Mouse (Mus musculus) E14TG2a.4 (cell line): ENCODE results near the gene Galnt17.

Experiments
- CTCF ChIP-seq: conservative IDR thresholded peaks from 2 replicates; pipeline ENCODE4 v1.5.1; 2014; ENCODE audit warnings: low read length
- NANOG ChIP-seq: IDR thresholded peaks from 2 replicates; pipeline ENCODE4 v1.6.1; 2014; ENCODE audit warnings: borderline replicate concordance, low read length, mixed read lengths
- POU5F1 ChIP-seq: IDR thresholded peaks from 2 replicates; pipeline ENCODE4 v1.6.1; 2014; ENCODE audit warnings: low read length, borderline replicate concordance

- TF ChIP-seq CTCF (no peak), POU5F1 (no peak), NANOG (no peak)
Observed at GRCm38 (mm10) chr5:130924245-130924827, 384.0 kb downstream of the Galnt17 start.
